Mouse (Mus musculus): ENCODE measurements around the gene Mybbp1a. TPM values are rescaled to one million over a fixed set of nuclear protein-coding genes. Genes with fewer than 3 reads are reported as not detected.
A peak's percentile ranks its signal among the peaks of the same experiment; 100 is the strongest.

The Mybbp1a gene
- total and polyA plus RNA-seq, 3 experiments, result 344 to 3,394 (median 602) TPM

DNA sequence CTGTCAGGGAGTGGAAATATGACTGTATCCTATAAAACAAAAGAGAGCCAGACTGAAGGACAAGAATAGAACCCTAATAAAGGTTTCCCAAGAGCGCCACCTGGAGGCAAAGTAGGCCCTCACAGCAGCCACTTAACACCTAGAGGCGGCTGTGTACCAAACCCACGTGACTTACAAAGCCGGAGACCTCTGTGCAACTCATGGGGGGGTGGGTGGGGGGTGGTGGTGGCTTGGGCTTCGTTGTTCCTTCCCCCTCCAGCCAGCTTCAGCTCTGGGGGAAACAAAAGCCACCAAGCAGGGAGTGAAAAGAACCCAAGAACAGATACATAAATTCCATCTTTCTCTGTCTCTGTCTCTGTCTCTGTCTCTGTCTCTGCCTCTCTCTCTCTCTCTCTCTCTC, 12.5 kb upstream of the Mybbp1a start (continued):
- TF ChIP-seq E2F4 (IDR thresholded peaks at IDR 0.05; ENCODE audit: borderline replicate concordance, low read depth, low read length) (no peak), POLR2AphosphoS5 (IDR thresholded peaks at IDR 0.05; ENCODE audit: borderline replicate concordance, low read depth, low read length) (no peak)

DNA sequence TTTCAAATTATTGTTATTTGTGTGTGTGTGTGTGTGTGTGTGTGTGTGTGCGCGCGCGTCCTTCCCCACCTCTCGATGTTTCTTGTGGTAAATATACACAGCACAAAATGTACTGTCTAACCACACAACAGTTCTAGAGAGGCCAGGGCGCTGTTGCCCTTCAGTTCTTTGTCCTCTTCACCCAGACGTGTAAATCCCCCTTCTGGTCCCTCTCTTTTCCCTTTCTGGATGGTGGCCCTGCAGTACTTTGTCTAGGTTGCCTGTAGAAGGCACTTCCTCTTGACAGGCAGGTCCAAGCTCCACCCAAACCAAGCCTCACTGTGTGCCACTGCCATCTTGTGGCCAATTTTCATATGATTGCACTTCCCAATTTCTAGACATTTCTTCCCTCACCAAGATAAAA, 11.9 kb upstream of the Mybbp1a start:
- Histone ChIP-seq H3K36me3 (ENCODE audit: control insufficient read depth in 1 of 2, insufficient read depth in 2 of 2, low read length in 2 of 2) (peaks cover 0 to 2% of the 10 kb centered on the region in 2 experiments; a peak in 1 of 4 replicates), H3K79me2 (ENCODE audit: control insufficient read depth, insufficient read depth, low read length, poor library complexity) (no peaks in the 10 kb centered on the region), H3K4me1 (ENCODE audit: control insufficient read depth in 1 of 2, insufficient read depth in 2 of 2, low read length in 2 of 2) (peaks cover 2 to 6% of the 10 kb centered on the region in 2 experiments; a peak in 3 of 4 replicates), H3K9ac (ENCODE audit: control insufficient read depth, low read depth, low read length, poor library complexity, severe bottlenecking) (peak overlapping the region; percentile 65), H3K9me3 (replicated peaks; ENCODE audit: insufficient read depth, low read length) (no peaks in the 10 kb centered on the region), H3K27ac (ENCODE audit: control insufficient read depth, low read depth, low read length) (peak overlapping the region; percentile 70), H3K27me3 (ENCODE audit: control insufficient read depth in 1 of 2, insufficient read depth in 2 of 2, low read length in 2 of 2) (no peaks in the 10 kb centered on the region; a peak in 1 of 4 replicates), H3K4me3 (ENCODE audit: control insufficient read depth in 1 of 2, insufficient read depth in 1 of 2, low read depth in 2 of 2, low read length in 2 of 2) (peak overlapping the region; percentile 62 to 66)
- peak; percentile 98 for DNase-seq (ENCODE audit: low read depth, low spot score)
- TF ChIP-seq ELF1 (IDR thresholded peaks at IDR 0.05; ENCODE audit: low read depth, low read length) (peak; percentile 81), SIN3A (IDR thresholded peaks at IDR 0.05; ENCODE audit: low read length) (peak; percentile 79), TBP (IDR thresholded peaks at IDR 0.05; ENCODE audit: low read depth, low read length) (peak; percentile 49; the same call in 1 of the 2 replicates), RAD21 (IDR thresholded peaks at IDR 0.05; ENCODE audit: low read depth, low read length) (peak; percentile 99), ZMIZ1 (IDR thresholded peaks at IDR 0.05; ENCODE audit: low read depth, low read length) (no peak), ZC3H11A (IDR thresholded peaks at IDR 0.05; ENCODE audit: low read depth, low read length) (peak; percentile 97), HCFC1 (IDR thresholded peaks at IDR 0.05; ENCODE audit: low read depth, low read length) (peak; percentile 62), USF1 (IDR thresholded peaks at IDR 0.05; ENCODE audit: low read depth, low read length) (peak; percentile 37; the same call in 1 of the 2 replicates), BHLHE40 (IDR thresholded peaks at IDR 0.05; ENCODE audit: borderline replicate concordance, low read depth, low read length) (no peak), NRF1 (IDR thresholded peaks at IDR 0.05; ENCODE audit: insufficient read depth, low read depth, low read length, poor library complexity, severe bottlenecking) (peak; percentile 50; the same call in 1 of the 2 replicates), GABPA (IDR thresholded peaks at IDR 0.05; ENCODE audit: low read depth, low read length) (no peak), ETS1 (IDR thresholded peaks at IDR 0.05; ENCODE audit: low read depth, low read length) (0 out of 2 replicates have a peak, but pooled peaks have one; percentile 13), TCF12 (IDR thresholded peaks at IDR 0.05; ENCODE audit: low read depth, low read length) (peak; percentile 51; the same call in 1 of the 2 replicates), SMC3 (IDR thresholded peaks at IDR 0.05; ENCODE audit: low read depth, low read length) (peak; percentile 99), POLR2A (IDR thresholded peaks at IDR 0.05; ENCODE audit: control insufficient read depth in 1 of 2, insufficient read depth in 1 of 2, low read depth in 1 of 2, low read length in 2 of 2, poor library complexity in 1 of 2) (peak in 1 of 2 experiments; percentile 71; a peak in 2 of 4 replicates), MAZ (IDR thresholded peaks at IDR 0.05; ENCODE audit: low read depth, low read length) (no peak), NELFE (IDR thresholded peaks at IDR 0.05; ENCODE audit: low read depth, low read length) (peak; percentile 44; the same call in 1 of the 2 replicates), MYC (IDR thresholded peaks at IDR 0.05; ENCODE audit: low read depth, low read length) (peak; percentile 74; the same call in 1 of the 2 replicates), MXI1 (IDR thresholded peaks at IDR 0.05; ENCODE audit: low read depth, low read length) (peak; percentile 31; the same call in 1 of the 2 replicates), CTCF (IDR thresholded peaks at IDR 0.05 in 2 of 3, conservative IDR thresholded peaks at IDR 0.05 in 1 of 3; ENCODE audit: control insufficient read depth in 1 of 3, insufficient read depth in 1 of 3, low read depth in 2 of 3, low read length in 3 of 3, poor library complexity in 1 of 3, severe bottlenecking in 1 of 3) (peak; percentile 88 to 100 (median 89); a peak in 5 of 6 replicates)

Measured in MEL (cell line).